Mouse (Mus musculus): ENCODE data around the gene Cecr2. TPM values are rescaled to one million over a fixed set of nuclear protein-coding genes. Genes with fewer than 3 reads are reported as not detected.
"Not testable (repeated sequence)": the region's sequence is repeated elsewhere in the genome, so short reads cannot be mapped to it uniquely, and the experiment has no call there.

Cecr2 gene
- total RNA-seq (2021): 1 to 10 TPM; 3.1 to 3.2 TPM

GRCm38 (mm10) chr6:120665816-120666760 lies at the start of gene Cecr2:
Cecr2 (plus strand) TSS chr6:120666369.
- DNase-seq: peak; percentile 92
- intact Hi-C loops (cut with DNase I): no loop called here

GRCm38 (mm10) chr6:120617586-120617985 lies 48.6 kb upstream of the Cecr2 start:
- peak; percentile 17 for DNase-seq
- intact Hi-C loops (cut with DNase I): no loop called here

- intact Hi-C loops (cut with DNase I): no loop called here
- no peak for DNase-seq
Observed at GRCm38 (mm10) chr6:120618518-120619402, 47.4 kb upstream of the Cecr2 start.

- intact Hi-C loops (cut with DNase I): no loop called here
- DNase-seq: no peak
Observed at GRCm38 (mm10) chr6:120620193-120620592, 46.0 kb upstream of the Cecr2 start.

- intact Hi-C loops (cut with DNase I): no loop called here
- no peak for DNase-seq
Observed at GRCm38 (mm10) chr6:120625081-120625480, 41.1 kb upstream of the Cecr2 start.

GRCm38 (mm10) chr6:120627096-120627495 lies 39.1 kb upstream of the Cecr2 start:
- DNase-seq: no peak

GRCm38 (mm10) chr6:120628963-120629362 lies 37.2 kb upstream of the Cecr2 start:
- intact Hi-C loops (cut with DNase I): no loop called here
- DNase-seq: no peak

More at GRCm38 (mm10) chr6:120627096-120627495, 39.1 kb upstream of the Cecr2 start:
- intact Hi-C loops (cut with DNase I): no loop called here

- intact Hi-C loops (cut with DNase I): no loop called here
- DNase-seq: no peak
Observed at GRCm38 (mm10) chr6:120635391-120636028, 30.7 kb upstream of the Cecr2 start.

GRCm38 (mm10) chr6:120639547-120639946 lies 26.6 kb upstream of the Cecr2 start:
- no peak for DNase-seq
- intact Hi-C loops (cut with DNase I): no loop called here

GRCm38 (mm10) chr6:120641866-120642378 lies 24.2 kb upstream of the Cecr2 start:
- intact Hi-C loops (cut with DNase I): no loop called here
- DNase-seq: peak; percentile 17

- no peak for DNase-seq
- intact Hi-C loops (cut with DNase I): no loop called here
Observed at GRCm38 (mm10) chr6:120643776-120644175, 22.4 kb upstream of the Cecr2 start.

GRCm38 (mm10) chr6:120644346-120645299 lies 21.5 kb upstream of the Cecr2 start:
- intact Hi-C loops (cut with DNase I): no loop called here
- no peak for DNase-seq

- DNase-seq; intact Hi-C loops (cut with DNase I): not testable (repeated sequence)
Observed at GRCm38 (mm10) chr6:120647246-120648028, 18.7 kb upstream of the Cecr2 start.

- intact Hi-C loops (cut with DNase I): no loop called here
Observed at GRCm38 (mm10) chr6:120648205-120648604, 18.0 kb upstream of the Cecr2 start.

GRCm38 (mm10) chr6:120652666-120653065 lies 13.5 kb upstream of the Cecr2 start:
- intact Hi-C loops (cut with DNase I): no loop called here
- no peak for DNase-seq

More at GRCm38 (mm10) chr6:120648205-120648604, 18.0 kb upstream of the Cecr2 start:
- DNase-seq: no peak

GRCm38 (mm10) chr6:120655702-120656101 lies 10.5 kb upstream of the Cecr2 start:
- intact Hi-C loops (cut with DNase I): no loop called here
- no peak for DNase-seq

GRCm38 (mm10) chr6:120658848-120659247 lies 7.3 kb upstream of the Cecr2 start:
- intact Hi-C loops (cut with DNase I): no loop called here
- no peak for DNase-seq

GRCm38 (mm10) chr6:120665415-120665815 lies 754 bp upstream of the Cecr2 start:
- DNase-seq: peak; percentile 86
- intact Hi-C loops (cut with DNase I): no loop called here

All from left cerebral cortex, postnatal 4 days (tissue).